Mouse (Mus musculus) telencephalon, adult 2 months (tissue): ENCODE results near the gene Mthfsd.

Experiments used
- DNase-seq: peaks from one replicate; pipeline ENCODE4 v3.0.0-alpha.2; 2011; ENCODE audit warnings: low read depth, low spot score

Gene Mthfsd

GRCm38 (mm10) chr8:121088871-121089630 lies 19.1 kb downstream of the Mthfsd start:
- DNase-seq = no peak

- no peak for DNase-seq
Measured at GRCm38 (mm10) chr8:121088281-121088680, 19.9 kb downstream of the Mthfsd start.

GRCm38 (mm10) chr8:121086004-121086900 lies 21.9 kb downstream of the Mthfsd start:
- no peak for DNase-seq

GRCm38 (mm10) chr8:121085561-121085960 lies 22.6 kb downstream of the Mthfsd start:
- DNase-seq = no peak

- no peak for DNase-seq
Measured at GRCm38 (mm10) chr8:121085011-121085410, 23.2 kb downstream of the Mthfsd start.

- DNase-seq = no peak
Measured at GRCm38 (mm10) chr8:121084210-121084951, 23.8 kb downstream of the Mthfsd start, which contains the start of gene Foxf1. TSS of gene Foxf1 (plus strand) at chr8:121084386.

- no peak for DNase-seq
Measured at GRCm38 (mm10) chr8:121083936-121084209, 24.3 kb downstream of the Mthfsd start.

GRCm38 (mm10) chr8:121083093-121083935 lies 24.9 kb downstream of the Mthfsd start:
- DNase-seq = no peak

GRCm38 (mm10) chr8:121082218-121083092 lies 25.7 kb downstream of the Mthfsd start:
- DNase-seq = no peak

- no peak for DNase-seq
Measured at GRCm38 (mm10) chr8:121081398-121081797, 26.8 kb downstream of the Mthfsd start.

- DNase-seq = no peak
Measured at GRCm38 (mm10) chr8:121080361-121081090, 27.7 kb downstream of the Mthfsd start.

GRCm38 (mm10) chr8:121079944-121080343 lies 28.2 kb downstream of the Mthfsd start:
- no peak for DNase-seq

- DNase-seq = no peak
Measured at GRCm38 (mm10) chr8:121079201-121079600, 29.0 kb downstream of the Mthfsd start.

- DNase-seq = no peak
Measured at GRCm38 (mm10) chr8:121078721-121079120, 29.5 kb downstream of the Mthfsd start.

GRCm38 (mm10) chr8:121076555-121076954 lies 31.6 kb downstream of the Mthfsd start:
- DNase-seq = no peak

GRCm38 (mm10) chr8:121075936-121076335 lies 32.3 kb downstream of the Mthfsd start:
- DNase-seq = no peak

- DNase-seq = no peak
Measured at GRCm38 (mm10) chr8:121074848-121075145, 33.4 kb downstream of the Mthfsd start.

GRCm38 (mm10) chr8:121074108-121074847 lies 33.9 kb downstream of the Mthfsd start:
- DNase-seq = no peak
